Mouse (Mus musculus): ENCODE data around the gene Tab1. TPM values are rescaled to one million over a fixed set of nuclear protein-coding genes. Genes with fewer than 3 reads are reported as not detected.

Tab1 gene
- polyA plus RNA-seq, 1 experiment from 2014 or later, result 31.1 TPM

DNA sequence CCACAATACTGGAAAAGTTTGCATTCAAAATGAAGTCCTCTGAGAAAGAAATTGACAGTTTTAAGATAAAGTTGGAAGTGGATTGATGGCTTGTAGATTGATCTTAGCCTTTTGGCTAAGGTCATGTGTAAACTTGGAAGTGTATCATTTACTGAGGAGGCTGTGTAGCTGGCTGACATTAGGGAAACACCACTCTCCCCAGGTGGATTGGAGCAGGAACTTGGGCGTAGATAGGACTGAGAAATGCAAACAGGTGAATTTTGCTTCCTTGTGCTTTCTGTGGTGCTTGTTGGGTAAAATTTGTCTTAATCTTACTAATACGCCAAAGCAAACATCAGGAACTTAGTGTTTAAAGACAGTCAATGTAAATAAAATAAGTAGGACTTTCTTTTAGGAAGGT, 7.4 kb downstream of the Tab1 start:
- Histone ChIP-seq H3K27ac (replicated peaks) (no peak overlapping the region), H3K36me3 (peaks cover 60% of the 10 kb centered on the region), H3K9ac (no peak overlapping the region), H3K27me3 (replicated peaks) (no peaks in the 10 kb centered on the region), H3K4me2 (no peak overlapping the region), H3K4me3 (no peak overlapping the region), H3K9me3 (no peaks in the 10 kb centered on the region), H3K4me1 (peaks cover 49% of the 10 kb centered on the region)
- WGBS, result 90% methylated on average over 2 of the region's 2 CpGs
- no peak for ATAC-seq (ENCODE audit: extremely low read depth, insufficient number of reproducible peaks, low FRiP score, low TSS enrichment)

DNA sequence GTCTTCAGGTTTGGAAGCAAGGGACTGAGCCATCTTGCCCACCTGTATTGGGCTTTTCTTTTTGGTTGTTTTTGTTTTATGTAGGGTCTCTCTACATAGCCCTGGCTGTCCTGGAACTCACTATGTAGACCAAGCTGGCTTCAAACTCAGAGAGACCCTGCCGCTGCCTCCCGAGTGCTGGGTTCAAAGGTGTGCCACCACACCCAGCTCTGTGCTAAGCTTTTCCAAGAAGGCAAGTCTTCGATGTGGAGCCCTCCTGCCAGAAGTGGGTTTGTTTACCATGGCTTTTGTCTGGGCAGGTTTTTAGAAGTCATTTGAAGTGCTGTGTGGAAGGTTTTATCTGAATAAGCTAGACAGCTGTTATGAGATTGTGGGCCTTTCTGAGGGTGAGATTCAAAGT, 8.0 kb downstream of the Tab1 start:
- WGBS, result 93% methylated on average over 3 of the region's 3 CpGs
- Histone ChIP-seq H3K4me3 (no peak overlapping the region), H3K9me3 (no peaks in the 10 kb centered on the region), H3K27me3 (replicated peaks) (no peaks in the 10 kb centered on the region), H3K36me3 (peaks cover 59% of the 10 kb centered on the region), H3K9ac (no peak overlapping the region), H3K4me2 (no peak overlapping the region), H3K4me1 (peaks cover 49% of the 10 kb centered on the region), H3K27ac (replicated peaks) (no peak overlapping the region)
- no peak for ATAC-seq (ENCODE audit: extremely low read depth, insufficient number of reproducible peaks, low FRiP score, low TSS enrichment)

GRCm38 (mm10) chr15:80142130-80142529, 9.2 kb downstream of the Tab1 start:
- H3K27ac ChIP-seq (replicated peaks), result no peak overlapping the region
- 94% methylated on average over 3 of the region's 3 CpGs for WGBS
- peaks cover 52% of the 10 kb centered on the region for H3K36me3 ChIP-seq
- no peaks in the 10 kb centered on the region for H3K9me3 ChIP-seq
- no peak for ATAC-seq (ENCODE audit: extremely low read depth, insufficient number of reproducible peaks, low FRiP score, low TSS enrichment)
- H3K9ac ChIP-seq, result no peak overlapping the region
- no peak overlapping the region for H3K4me3 ChIP-seq
- no peaks in the 10 kb centered on the region for H3K27me3 ChIP-seq (replicated peaks)
- H3K4me2 ChIP-seq, result no peak overlapping the region
- H3K4me1 ChIP-seq, result peaks cover 52% of the 10 kb centered on the region

GRCm38 (mm10) chr15:80143760-80144159, 10.8 kb downstream of the Tab1 start:
- Histone ChIP-seq H3K4me1 (peaks cover 45% of the 10 kb centered on the region), H3K27ac (replicated peaks) (no peak overlapping the region), H3K4me2 (no peak overlapping the region), H3K27me3 (replicated peaks) (no peaks in the 10 kb centered on the region), H3K9ac (no peak overlapping the region), H3K36me3 (peaks cover 55% of the 10 kb centered on the region), H3K9me3 (no peaks in the 10 kb centered on the region), H3K4me3 (no peak overlapping the region)
- WGBS, result 82% methylated on average over 6 of the region's 6 CpGs
- no peak for ATAC-seq (ENCODE audit: extremely low read depth, insufficient number of reproducible peaks, low FRiP score, low TSS enrichment)

DNA sequence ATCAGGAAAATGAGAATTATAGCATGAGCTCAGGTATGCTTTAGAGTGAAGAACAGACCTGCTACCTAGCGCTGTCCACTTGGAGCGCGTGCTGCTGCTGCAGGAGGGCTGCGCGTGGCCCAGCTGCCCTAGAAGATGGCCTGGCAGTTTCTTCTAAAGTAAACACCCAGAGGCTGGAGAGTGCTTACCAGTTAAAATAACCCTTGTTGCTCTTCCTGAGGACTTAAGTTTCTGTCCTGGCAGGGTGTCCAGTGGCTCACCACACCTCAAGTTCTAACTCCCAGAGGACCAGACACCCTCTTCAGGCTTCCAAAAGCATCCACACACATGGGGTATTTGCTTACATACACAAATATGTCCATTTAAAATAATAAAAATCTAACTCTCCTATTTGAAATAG, 12.5 kb downstream of the Tab1 start:
- H3K4me3 ChIP-seq, result no peak overlapping the region
- peaks cover 36% of the 10 kb centered on the region for H3K4me1 ChIP-seq
- no peak overlapping the region for H3K9ac ChIP-seq
- no peak overlapping the region for H3K4me2 ChIP-seq
- no peak for ATAC-seq (ENCODE audit: extremely low read depth, insufficient number of reproducible peaks, low FRiP score, low TSS enrichment)
- peaks cover 68% of the 10 kb centered on the region for H3K36me3 ChIP-seq
- no peak overlapping the region for H3K27ac ChIP-seq (replicated peaks)
- H3K9me3 ChIP-seq, result no peaks in the 10 kb centered on the region
- 90% methylated on average over 5 of the region's 5 CpGs for WGBS
- H3K27me3 ChIP-seq (replicated peaks), result no peaks in the 10 kb centered on the region

- WGBS, result 30% methylated on average over 6 of the region's 6 CpGs
- Histone ChIP-seq H3K27ac (replicated peaks) (no peak overlapping the region), H3K4me3 (no peak overlapping the region), H3K4me1 (peaks cover 31% of the 10 kb centered on the region), H3K36me3 (peaks cover 69% of the 10 kb centered on the region), H3K4me2 (no peak overlapping the region), H3K9ac (no peak overlapping the region; the same call in 1 of the 2 replicates), H3K27me3 (replicated peaks) (no peaks in the 10 kb centered on the region), H3K9me3 (no peaks in the 10 kb centered on the region)
- ATAC-seq (ENCODE audit: extremely low read depth, insufficient number of reproducible peaks, low FRiP score, low TSS enrichment), result no peak
These were observed 13.2 kb downstream of the Tab1 start for GRCm38 (mm10) chr15:80146153-80146552.

DNA sequence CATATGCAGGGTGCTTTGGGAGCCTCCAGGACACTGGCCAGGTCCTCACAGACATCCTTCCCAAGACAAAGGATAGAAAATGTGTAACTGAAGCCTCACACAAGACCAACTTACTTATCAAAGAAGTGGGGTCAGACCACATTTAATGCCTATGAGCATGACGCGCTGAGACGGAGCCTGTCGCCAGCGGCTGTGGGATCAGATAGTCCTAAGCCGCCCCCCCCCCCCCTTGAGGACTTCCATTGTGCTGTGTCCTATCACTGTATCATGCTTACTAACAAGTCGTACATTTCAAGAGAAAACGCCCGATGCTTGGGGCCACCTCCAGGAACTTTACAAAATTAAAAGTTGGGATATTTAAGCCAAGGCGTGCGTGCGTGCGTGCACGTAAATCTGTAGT, 14.2 kb downstream of the Tab1 start:
- Histone ChIP-seq H3K9ac (no peak overlapping the region), H3K36me3 (peaks cover 69% of the 10 kb centered on the region)
- 76% methylated on average over 14 of the region's 14 CpGs for WGBS

DNA sequence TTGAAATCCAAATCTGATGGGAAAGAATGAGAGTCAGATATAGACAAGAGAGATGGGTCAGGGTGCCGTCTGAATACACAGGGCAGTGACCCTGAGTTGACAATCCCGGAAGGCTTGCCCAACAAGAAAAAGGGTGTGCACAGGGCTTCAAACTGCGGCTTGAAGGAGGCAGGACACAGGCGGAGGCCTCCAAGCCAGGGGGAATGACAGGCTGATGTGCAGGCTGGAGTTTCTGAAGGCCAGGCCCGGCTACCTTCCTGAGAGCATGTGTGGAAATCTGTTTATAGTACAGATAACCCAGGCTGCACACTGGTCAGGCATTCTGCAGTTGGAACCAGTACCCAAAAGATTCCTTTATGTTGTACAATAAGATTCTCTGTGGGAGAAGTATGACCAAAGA, 14.6 kb downstream of the Tab1 start:
- Histone ChIP-seq H3K36me3 (peaks cover 69% of the 10 kb centered on the region), H3K4me1 (peaks cover 29% of the 10 kb centered on the region), H3K27me3 (replicated peaks) (no peaks in the 10 kb centered on the region), H3K27ac (replicated peaks) (no peak overlapping the region), H3K4me2 (no peak overlapping the region), H3K9me3 (no peaks in the 10 kb centered on the region), H3K9ac (no peak overlapping the region), H3K4me3 (no peak overlapping the region)
- no peak for ATAC-seq (ENCODE audit: extremely low read depth, insufficient number of reproducible peaks, low FRiP score, low TSS enrichment)
- WGBS, result 57% methylated on average over 5 of the region's 5 CpGs

More for the DNA sequence above, 14.2 kb downstream of the Tab1 start:
- no peak overlapping the region for H3K27ac ChIP-seq (replicated peaks)
- H3K27me3 ChIP-seq (replicated peaks), result no peaks in the 10 kb centered on the region
- H3K9me3 ChIP-seq, result no peaks in the 10 kb centered on the region
- no peak overlapping the region for H3K4me3 ChIP-seq
- no peak for ATAC-seq (ENCODE audit: extremely low read depth, insufficient number of reproducible peaks, low FRiP score, low TSS enrichment)
- no peak overlapping the region for H3K4me2 ChIP-seq
- H3K4me1 ChIP-seq, result peaks cover 29% of the 10 kb centered on the region

- no peak overlapping the region for H3K27ac ChIP-seq (replicated peaks)
- H3K4me3 ChIP-seq, result no peak overlapping the region
- H3K4me1 ChIP-seq, result peaks cover 29% of the 10 kb centered on the region
- no peak for ATAC-seq (ENCODE audit: extremely low read depth, insufficient number of reproducible peaks, low FRiP score, low TSS enrichment)
- H3K36me3 ChIP-seq, result peaks cover 69% of the 10 kb centered on the region
- H3K9ac ChIP-seq, result 0 out of 2 replicates have a peak overlapping the region, but pooled peaks have one; percentile 2
- H3K27me3 ChIP-seq (replicated peaks), result no peaks in the 10 kb centered on the region
- 82% methylated on average over 8 of the region's 8 CpGs for WGBS
- no peak overlapping the region for H3K4me2 ChIP-seq
- no peaks in the 10 kb centered on the region for H3K9me3 ChIP-seq
These were observed 15.6 kb downstream of the Tab1 start for GRCm38 (mm10) chr15:80148565-80148964.

DNA sequence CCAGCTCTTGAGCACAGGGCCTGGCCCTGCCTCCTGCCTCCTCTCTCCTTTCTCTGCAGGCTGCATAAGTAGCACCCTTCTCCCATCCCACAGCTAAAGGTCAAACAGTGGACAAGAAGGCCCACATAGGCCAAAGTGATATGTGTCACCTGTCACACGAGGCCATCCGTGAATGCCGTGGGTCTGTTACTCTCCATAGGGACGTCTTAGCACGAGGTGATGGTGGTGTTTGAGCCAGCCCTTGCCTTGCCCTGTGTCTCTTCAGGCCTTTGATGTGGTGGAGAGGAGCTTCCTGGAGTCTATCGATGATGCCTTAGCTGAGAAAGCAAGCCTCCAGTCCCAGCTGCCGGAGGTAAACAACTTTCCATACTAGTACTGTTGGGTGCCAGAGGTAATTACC, 16.6 kb downstream of the Tab1 start:
- H3K4me1 ChIP-seq, result peaks cover 29% of the 10 kb centered on the region
- no peak overlapping the region for H3K27ac ChIP-seq (replicated peaks)
- WGBS, result 82% methylated on average over 7 of the region's 7 CpGs
- ATAC-seq (ENCODE audit: extremely low read depth, insufficient number of reproducible peaks, low FRiP score, low TSS enrichment), result no peak
- H3K4me2 ChIP-seq, result no peak overlapping the region
- no peak overlapping the region for H3K4me3 ChIP-seq
- H3K9ac ChIP-seq, result no peak overlapping the region
- H3K9me3 ChIP-seq, result no peaks in the 10 kb centered on the region
- peaks cover 69% of the 10 kb centered on the region for H3K36me3 ChIP-seq
- no peaks in the 10 kb centered on the region for H3K27me3 ChIP-seq (replicated peaks)

DNA sequence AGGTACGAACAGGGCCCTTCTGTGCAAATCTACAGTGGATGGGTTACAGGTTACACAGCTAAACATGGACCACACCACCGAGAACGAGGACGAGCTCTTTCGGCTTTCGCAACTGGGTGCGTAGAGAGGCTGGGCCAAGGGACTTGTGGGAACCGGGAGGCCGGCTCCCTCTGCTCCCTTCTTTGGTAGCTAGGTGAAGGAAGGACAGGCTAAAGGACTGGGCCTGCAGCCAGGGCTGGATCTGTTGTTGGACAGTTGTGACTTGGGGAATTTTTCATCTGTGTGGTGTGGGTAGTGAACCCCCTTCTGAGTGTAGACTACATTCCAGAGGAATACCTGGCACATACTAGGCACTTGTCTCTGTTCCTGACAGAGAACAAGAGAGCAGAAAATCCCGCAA, 19.7 kb downstream of the Tab1 start:
- H3K36me3 ChIP-seq, result peaks cover 97% of the 10 kb centered on the region
- no peak overlapping the region for H3K4me3 ChIP-seq
- ATAC-seq (ENCODE audit: extremely low read depth, insufficient number of reproducible peaks, low FRiP score, low TSS enrichment), result no peak
- no peak overlapping the region for H3K4me2 ChIP-seq
- H3K9me3 ChIP-seq, result no peaks in the 10 kb centered on the region
- H3K27ac ChIP-seq (replicated peaks), result peak overlapping the region; percentile 24; the same call in 1 of the 2 replicates
- WGBS, result 85% methylated on average over 10 of the region's 10 CpGs
- no peak overlapping the region for H3K9ac ChIP-seq
- no peaks in the 10 kb centered on the region for H3K27me3 ChIP-seq (replicated peaks)
- peaks cover 4% of the 10 kb centered on the region; the same call in 1 of the 2 replicates for H3K4me1 ChIP-seq

GRCm38 (mm10) chr15:80153757-80154156, 20.8 kb downstream of the Tab1 start:
- Histone ChIP-seq H3K36me3 (peaks cover 100% of the 10 kb centered on the region), H3K9ac (no peak overlapping the region), H3K4me2 (no peak overlapping the region), H3K27me3 (replicated peaks) (no peaks in the 10 kb centered on the region), H3K4me1 (peaks cover 8% of the 10 kb centered on the region), H3K27ac (replicated peaks) (no peak overlapping the region), H3K4me3 (no peak overlapping the region), H3K9me3 (no peaks in the 10 kb centered on the region)
- 68% methylated on average over 11 of the region's 11 CpGs for WGBS
- no peak for ATAC-seq (ENCODE audit: extremely low read depth, insufficient number of reproducible peaks, low FRiP score, low TSS enrichment)
